Mouse (Mus musculus) frontal cortex, postnatal 10 days (tissue): ENCODE results near the gene Proser2.
"Not testable (repeated sequence)": the region's sequence is repeated elsewhere in the genome, so short reads cannot be mapped to it uniquely, and the experiment has no call there.

ENCODE experiments used
- DNase-seq, 2 experiments: peaks; one replicate each; pipeline ENCODE4 v3.0.0; 2022; ENCODE audit warnings: low spot score in 2 of 2, mixed read lengths in 1 of 2

Gene Proser2

GRCm38 (mm10) chr2:6128881-6129280, 1.1 kb downstream of the Proser2 start:
- no peak for DNase-seq

- no peak for DNase-seq
These were observed 1.7 kb downstream of the Proser2 start for GRCm38 (mm10) chr2:6128136-6128805.

- DNase-seq = no peak
These were observed 7.0 kb downstream of the Proser2 start for GRCm38 (mm10) chr2:6123046-6123445.

- DNase-seq = no peak
These were observed 8.9 kb downstream of the Proser2 start for GRCm38 (mm10) chr2:6121091-6121490.

- no peak for DNase-seq
These were observed 11.8 kb downstream of the Proser2 start for GRCm38 (mm10) chr2:6118246-6118645.

- DNase-seq = no peak
These were observed 16.2 kb downstream of the Proser2 start for GRCm38 (mm10) chr2:6113792-6114191.

GRCm38 (mm10) chr2:6112619-6113018, 17.4 kb downstream of the Proser2 start:
- DNase-seq = no peak

GRCm38 (mm10) chr2:6105437-6105836, 24.6 kb downstream of the Proser2 start:
- no peak for DNase-seq

- DNase-seq = no peak
These were observed 29.3 kb downstream of the Proser2 start for GRCm38 (mm10) chr2:6100755-6101154.

GRCm38 (mm10) chr2:6100027-6100749, 29.8 kb downstream of the Proser2 start:
- peak in 1 of 2 experiments; percentile 20 for DNase-seq

GRCm38 (mm10) chr2:6099443-6099842, 30.6 kb downstream of the Proser2 start:
- no peak for DNase-seq

GRCm38 (mm10) chr2:6098924-6099323, 31.1 kb downstream of the Proser2 start:
- no peak for DNase-seq

- DNase-seq = no peak
These were observed 32.8 kb downstream of the Proser2 start for GRCm38 (mm10) chr2:6097113-6097716.

GRCm38 (mm10) chr2:6089941-6090340, 40.1 kb downstream of the Proser2 start:
- not testable (repeated sequence) for DNase-seq

GRCm38 (mm10) chr2:6087151-6087550, 42.9 kb downstream of the Proser2 start:
- DNase-seq = no peak

- DNase-seq = no peak
These were observed 44.1 kb downstream of the Proser2 start for GRCm38 (mm10) chr2:6085622-6086530.

GRCm38 (mm10) chr2:6083696-6084095, 46.3 kb downstream of the Proser2 start:
- no peak for DNase-seq

- no peak for DNase-seq
These were observed 47.4 kb downstream of the Proser2 start for GRCm38 (mm10) chr2:6082615-6083014.

GRCm38 (mm10) chr2:6081108-6081507, 48.9 kb downstream of the Proser2 start:
- no peak for DNase-seq

- no peak for DNase-seq
These were observed 50.0 kb downstream of the Proser2 start for GRCm38 (mm10) chr2:6080037-6080436.

- DNase-seq = no peak
These were observed 54.5 kb downstream of the Proser2 start for GRCm38 (mm10) chr2:6075530-6075896.
